Mouse (Mus musculus): ENCODE measurements around the gene Ptbp1. TPM values are rescaled to one million over a fixed set of nuclear protein-coding genes. Genes with fewer than 3 reads are reported as not detected.
"Not testable (repeated sequence)": the region's sequence is repeated elsewhere in the genome, so short reads cannot be mapped to it uniquely, and the experiment has no call there.

Gene Ptbp1
- polyA plus RNA-seq, 1 experiment = 285 TPM

DNA sequence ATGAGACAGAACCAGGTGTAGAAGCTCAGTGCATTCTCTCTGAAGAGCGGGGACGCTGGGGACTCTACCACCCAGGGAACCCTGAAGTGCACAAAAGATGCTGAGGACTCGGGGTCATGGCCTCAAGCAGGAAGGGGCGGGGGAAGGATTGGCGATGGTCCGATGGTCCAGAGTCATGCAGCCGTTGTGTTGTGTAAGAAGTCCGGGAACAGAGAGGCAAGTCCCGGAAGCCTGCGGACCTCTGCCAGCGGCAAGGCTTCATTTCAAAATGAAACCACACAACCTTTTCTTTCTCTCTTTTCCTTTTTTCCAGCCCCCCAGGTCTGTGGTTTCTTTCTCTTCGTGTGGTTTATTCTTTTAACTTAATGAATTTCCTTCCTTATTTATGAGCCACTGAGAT lies 23.5 kb downstream of the Ptbp1 start:
- 52% methylated on average over 12 of the region's 12 CpGs for WGBS
- H3K4me3 ChIP-seq (ENCODE audit: low read depth, low read length) = peak overlapping the region; percentile 11; the same call in 1 of the 2 replicates

GRCm38 (mm10) chr10:79879527-79879926 lies 25.3 kb downstream of the Ptbp1 start:
- WGBS = 30% methylated on average over 3 of the region's 3 CpGs
- TF ChIP-seq CTCF (IDR thresholded peaks at IDR 0.05; ENCODE audit: extremely low read depth, insufficient read length, insufficient replicate concordance, low read depth, low read length) (no peak), POLR2A (IDR thresholded peaks at IDR 0.05; ENCODE audit: low read depth, low read length) (no peak)
- peaks cover 17% of the 10 kb centered on the region for H3K4me1 ChIP-seq (ENCODE audit: control insufficient read depth, insufficient read depth, insufficient read length, low read length)
- peaks cover 4% of the 10 kb centered on the region; the same call in 1 of the 2 replicates for H3K27me3 ChIP-seq (ENCODE audit: control insufficient read depth, insufficient read depth, low read length)
- H3K36me3 ChIP-seq (ENCODE audit: control insufficient read depth, insufficient read depth, low read length) = no peaks in the 10 kb centered on the region
- H3K4me3 ChIP-seq (ENCODE audit: low read depth, low read length) = no peak overlapping the region
- H3K27ac ChIP-seq (ENCODE audit: insufficient read depth, low read depth, low read length) = no peak overlapping the region

More for the DNA sequence above, 23.5 kb downstream of the Ptbp1 start:
- no peaks in the 10 kb centered on the region for H3K36me3 ChIP-seq (ENCODE audit: control insufficient read depth, insufficient read depth, low read length)
- peak overlapping the region; percentile 58 for H3K27ac ChIP-seq (ENCODE audit: insufficient read depth, low read depth, low read length)
- TF ChIP-seq POLR2A (IDR thresholded peaks at IDR 0.05; ENCODE audit: low read depth, low read length) (no peak), CTCF (IDR thresholded peaks at IDR 0.05; ENCODE audit: extremely low read depth, insufficient read length, insufficient replicate concordance, low read depth, low read length) (no peak)
- peaks cover 19% of the 10 kb centered on the region for H3K4me1 ChIP-seq (ENCODE audit: control insufficient read depth, insufficient read depth, insufficient read length, low read length)
- H3K27me3 ChIP-seq (ENCODE audit: control insufficient read depth, insufficient read depth, low read length) = peaks cover 12% of the 10 kb centered on the region; the same call in 1 of the 2 replicates

- WGBS = 13% methylated on average over 9 of the region's 9 CpGs
- no peaks in the 10 kb centered on the region for H3K36me3 ChIP-seq (ENCODE audit: control insufficient read depth, insufficient read depth, low read length)
- H3K4me3 ChIP-seq (ENCODE audit: low read depth, low read length) = no peak overlapping the region
- H3K27me3 ChIP-seq (ENCODE audit: control insufficient read depth, insufficient read depth, low read length) = 0 out of 2 replicates have a peak, but pooled peaks cover 3% of the 10 kb centered on the region
- H3K27ac ChIP-seq (ENCODE audit: insufficient read depth, low read depth, low read length) = no peak overlapping the region
- TF ChIP-seq CTCF (IDR thresholded peaks at IDR 0.05; ENCODE audit: extremely low read depth, insufficient read length, insufficient replicate concordance, low read depth, low read length) = no peak
- TF ChIP-seq POLR2A (IDR thresholded peaks at IDR 0.05; ENCODE audit: low read depth, low read length) = no peak
- H3K4me1 ChIP-seq (ENCODE audit: control insufficient read depth, insufficient read depth, insufficient read length, low read length) = peaks cover 17% of the 10 kb centered on the region
Measured at GRCm38 (mm10) chr10:79880721-79881120, 26.5 kb downstream of the Ptbp1 start.

GRCm38 (mm10) chr10:79881981-79882380 lies 27.8 kb downstream of the Ptbp1 start:
- Histone ChIP-seq H3K27ac (ENCODE audit: insufficient read depth, low read depth, low read length) (no peak overlapping the region), H3K27me3 (ENCODE audit: control insufficient read depth, insufficient read depth, low read length) (0 out of 2 replicates have a peak, but pooled peaks cover 3% of the 10 kb centered on the region), H3K36me3 (ENCODE audit: control insufficient read depth, insufficient read depth, low read length) (no peaks in the 10 kb centered on the region), H3K4me3 (ENCODE audit: low read depth, low read length) (peak overlapping the region; percentile 7; the same call in 1 of the 2 replicates), H3K4me1 (ENCODE audit: control insufficient read depth, insufficient read depth, insufficient read length, low read length) (peaks cover 16% of the 10 kb centered on the region)
- no peak for TF ChIP-seq POLR2A (IDR thresholded peaks at IDR 0.05; ENCODE audit: low read depth, low read length)
- no peak for TF ChIP-seq CTCF (IDR thresholded peaks at IDR 0.05; ENCODE audit: extremely low read depth, insufficient read length, insufficient replicate concordance, low read depth, low read length)
- WGBS = 6% methylated on average over 21 of the region's 22 CpGs

DNA sequence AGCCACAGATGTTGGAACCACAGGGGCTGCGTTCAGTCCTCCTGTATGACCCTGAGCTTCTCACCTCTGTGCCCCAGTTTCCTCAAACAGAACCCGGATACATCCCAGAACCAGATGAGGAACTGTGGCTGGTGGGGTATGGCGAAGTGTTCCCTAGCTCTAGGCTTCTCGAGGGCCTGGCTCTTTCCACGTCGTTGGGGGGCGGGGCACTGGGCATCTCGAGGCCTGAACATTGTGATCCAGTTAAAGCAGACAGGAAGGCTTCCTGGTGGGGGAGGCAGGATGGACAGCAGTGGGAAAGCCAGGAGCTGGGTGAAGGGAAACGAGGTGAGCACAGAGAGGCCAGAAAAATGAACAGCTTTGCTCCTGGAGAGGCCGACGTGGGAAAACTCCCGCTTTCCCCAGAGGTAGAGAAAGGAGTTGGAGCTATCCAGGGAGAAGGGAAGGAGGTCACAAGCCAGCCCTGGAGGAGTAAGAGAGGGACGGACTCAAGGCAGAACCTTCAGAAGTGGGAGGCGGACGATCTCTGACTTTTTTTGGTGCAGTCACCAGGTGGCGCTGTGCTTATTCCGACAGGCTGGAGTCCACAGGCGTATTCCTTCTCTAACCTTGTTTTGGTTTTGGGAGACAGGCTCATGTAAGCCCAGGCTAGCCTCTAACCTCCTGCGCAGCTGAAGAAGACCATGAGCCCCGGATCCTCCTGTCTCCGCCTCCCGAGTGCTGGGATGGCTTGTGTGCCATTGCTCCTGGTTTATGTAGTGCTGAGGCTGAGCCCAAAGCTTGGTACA lies 29.3 kb downstream of the Ptbp1 start:
- WGBS = 18% methylated on average over 22 of the region's 22 CpGs
- no peaks in the 10 kb centered on the region for H3K36me3 ChIP-seq (ENCODE audit: control insufficient read depth, insufficient read depth, low read length)
- H3K27me3 ChIP-seq (ENCODE audit: control insufficient read depth, insufficient read depth, low read length) = 0 out of 2 replicates have a peak, but pooled peaks cover 3% of the 10 kb centered on the region
- no peak overlapping the region for H3K27ac ChIP-seq (ENCODE audit: insufficient read depth, low read depth, low read length)
- TF ChIP-seq POLR2A (IDR thresholded peaks at IDR 0.05; ENCODE audit: low read depth, low read length) (peak; percentile 20; the same call in 1 of the 2 replicates), CTCF (IDR thresholded peaks at IDR 0.05; ENCODE audit: extremely low read depth, insufficient read length, insufficient replicate concordance, low read depth, low read length) (peak; percentile 82)
- H3K4me1 ChIP-seq (ENCODE audit: control insufficient read depth, insufficient read depth, insufficient read length, low read length) = peaks cover 10% of the 10 kb centered on the region
- H3K4me3 ChIP-seq (ENCODE audit: low read depth, low read length) = no peak overlapping the region

- 0 out of 2 replicates have a peak, but pooled peaks cover 3% of the 10 kb centered on the region for H3K27me3 ChIP-seq (ENCODE audit: control insufficient read depth, insufficient read depth, low read length)
- TF ChIP-seq POLR2A (IDR thresholded peaks at IDR 0.05; ENCODE audit: low read depth, low read length) (no peak), CTCF (IDR thresholded peaks at IDR 0.05; ENCODE audit: extremely low read depth, insufficient read length, insufficient replicate concordance, low read depth, low read length) (no peak)
- H3K4me3 ChIP-seq (ENCODE audit: low read depth, low read length) = no peak overlapping the region
- 18% methylated on average over 4 of the region's 4 CpGs for WGBS
- no peaks in the 10 kb centered on the region for H3K36me3 ChIP-seq (ENCODE audit: control insufficient read depth, insufficient read depth, low read length)
- peaks cover 10% of the 10 kb centered on the region for H3K4me1 ChIP-seq (ENCODE audit: control insufficient read depth, insufficient read depth, insufficient read length, low read length)
- no peak overlapping the region for H3K27ac ChIP-seq (ENCODE audit: insufficient read depth, low read depth, low read length)
Measured at GRCm38 (mm10) chr10:79884446-79884845, 30.2 kb downstream of the Ptbp1 start.

DNA sequence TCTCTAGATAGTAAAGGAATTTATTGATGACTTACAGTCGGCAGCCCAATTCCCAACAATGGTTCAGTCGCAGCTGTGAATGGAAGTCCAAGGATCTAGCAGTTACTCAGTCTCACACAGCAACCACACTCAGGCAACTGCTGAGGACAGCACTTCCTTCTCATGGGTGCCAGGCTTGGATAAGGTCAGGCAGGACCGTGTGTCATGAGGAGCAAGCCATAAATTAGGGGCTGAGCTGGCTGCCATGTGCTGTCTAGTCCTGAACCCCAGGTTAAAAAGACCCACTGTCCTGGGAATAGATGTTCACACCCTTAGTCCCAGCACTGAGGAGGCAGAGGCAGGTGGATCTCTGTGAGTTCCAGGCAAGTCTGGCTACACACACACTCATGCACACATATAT lies 30.7 kb downstream of the Ptbp1 start:
- H3K4me1 ChIP-seq (ENCODE audit: control insufficient read depth, insufficient read depth, insufficient read length, low read length) = peaks cover 10% of the 10 kb centered on the region
- not testable (repeated sequence) for H3K36me3 ChIP-seq (ENCODE audit: control insufficient read depth, insufficient read depth, low read length); H3K27ac ChIP-seq (ENCODE audit: insufficient read depth, low read depth, low read length); H3K27me3 ChIP-seq (ENCODE audit: control insufficient read depth, insufficient read depth, low read length); H3K4me3 ChIP-seq (ENCODE audit: low read depth, low read length)
- WGBS = 39% methylated on average over 3 of the region's 3 CpGs
